ENCODE assay signal across 28 mouse cellular contexts in genomic region chr6:65849127-65849526, GRCm38 (mm10).
DNase-seq lines count a peak whose midpoint lies in the region; ATAC-seq and TF ChIP-seq lines count a peak whose summit lies in the region.
"Had no signal": no experiment of that assay in that cellular context is flagged by ENCODE, and none has a peak within 500 bp of the region (broad histone marks: within the 10 kb centered on the region; RNA-seq: fewer than 3 reads in every experiment).

No protein-coding gene starts in this region.

- TF ChIP-seq CTCF in lung, embryonic 14.5 days (IDR thresholded peaks at IDR 0.05; ENCODE audit: low read depth): no peak

- peak; percentile 71; the same call in 1 of the 2 replicates for ATAC-seq in hindbrain, embryonic 14.5 days (ENCODE audit: low FRiP score)
- ATAC-seq in hindbrain, embryonic 11.5 days (ENCODE audit: low FRiP score): no peak
- 0 out of 2 replicates have a peak, but pooled peaks have one; percentile 28 for ATAC-seq in lung, embryonic 14.5 days (ENCODE audit: insufficient read depth)
- ATAC-seq in hindbrain, embryonic 16.5 days: peak; percentile 85
- no peak for ATAC-seq in monocyte, adult 5-6 weeks (replicated peaks; ENCODE audit: insufficient number of reproducible peaks, low FRiP score, low TSS enrichment, poor library complexity, severe bottlenecking)
- ATAC-seq: CD4-positive, CD25-positive, alpha-beta regulatory T cell, adult 4 months; intestine, embryonic 15.5 days; liver, embryonic 12.5 days; liver, postnatal 0 days; lung, postnatal 0 days had no signal

- no peak overlapping the region for H3K9ac ChIP-seq in hindbrain, embryonic 14.5 days
- no peak overlapping the region for H3K9ac ChIP-seq in hindbrain, embryonic 11.5 days (ENCODE audit: low read depth, low read length)
- no peak overlapping the region for H3K9ac ChIP-seq in lung, embryonic 14.5 days
- no peak overlapping the region for H3K9ac ChIP-seq in hindbrain, embryonic 16.5 days (ENCODE audit: low read depth, low read length)
- H3K9ac ChIP-seq: embryonic facial prominence, embryonic 15.5 days; forebrain, embryonic 12.5 days; heart, embryonic 13.5 days; intestine, embryonic 15.5 days; liver, embryonic 12.5 days; liver, postnatal 0 days had no signal

- no peaks in the 10 kb centered on the region for H3K36me3 ChIP-seq in hindbrain, embryonic 14.5 days (replicated peaks; ENCODE audit: control insufficient read depth, insufficient read depth)
- no peaks in the 10 kb centered on the region for H3K36me3 ChIP-seq in hindbrain, embryonic 11.5 days (ENCODE audit: control insufficient read depth, insufficient read depth, low read length)
- no peaks in the 10 kb centered on the region for H3K36me3 ChIP-seq in lung, embryonic 14.5 days (ENCODE audit: insufficient read depth)
- H3K36me3 ChIP-seq in hindbrain, embryonic 16.5 days (ENCODE audit: control insufficient read depth, insufficient read depth, low read length): no peaks in the 10 kb centered on the region
- H3K36me3 ChIP-seq: embryonic facial prominence, embryonic 15.5 days; forebrain, embryonic 12.5 days; intestine, embryonic 15.5 days; liver, embryonic 12.5 days had no signal

- H3K9me3 ChIP-seq in hindbrain, embryonic 14.5 days (ENCODE audit: control insufficient read depth, low read length): no peaks in the 10 kb centered on the region
- H3K9me3 ChIP-seq in hindbrain, embryonic 11.5 days (ENCODE audit: control insufficient read depth, low read length): no peaks in the 10 kb centered on the region
- H3K9me3 ChIP-seq in lung, embryonic 14.5 days (ENCODE audit: low read depth, low read length): no peaks in the 10 kb centered on the region
- no peaks in the 10 kb centered on the region for H3K9me3 ChIP-seq in hindbrain, embryonic 16.5 days (ENCODE audit: control insufficient read depth, low read length)
- H3K9me3 ChIP-seq: embryonic facial prominence, embryonic 15.5 days; forebrain, embryonic 12.5 days; heart, embryonic 13.5 days; intestine, embryonic 15.5 days; liver, embryonic 12.5 days had no signal

- H3K27ac ChIP-seq in hindbrain, embryonic 14.5 days: no peak overlapping the region
- H3K27ac ChIP-seq in hindbrain, embryonic 11.5 days (ENCODE audit: low read depth, low read length): no peak overlapping the region
- H3K27ac ChIP-seq in lung, embryonic 14.5 days (ENCODE audit: low read depth): no peak overlapping the region
- no peak overlapping the region for H3K27ac ChIP-seq in hindbrain, embryonic 16.5 days (ENCODE audit: low read depth, low read length)
- H3K27ac ChIP-seq: embryonic facial prominence, embryonic 15.5 days; forebrain, embryonic 12.5 days; heart, embryonic 13.5 days; intestine, embryonic 15.5 days; kidney, postnatal 0 days; left cerebral cortex, adult 2 months; liver, embryonic 12.5 days; macrophage had no signal

- DNase-seq in hindbrain, embryonic 14.5 days (ENCODE audit: low spot score): no peak
- no peak for DNase-seq in hindbrain, embryonic 11.5 days (ENCODE audit: low spot score)
- no peak for DNase-seq in lung, embryonic 14.5 days
- no peak for DNase-seq in lung, postnatal 25 days (ENCODE audit: low spot score)
- DNase-seq in NIH3T3 (ENCODE audit: low read depth): peak; percentile 30
- DNase-seq in urinary bladder, postnatal 36 days (ENCODE audit: low spot score in 2 of 2): no peak
- DNase-seq: adrenal gland, postnatal 10 days; cerebellum, adult 8-10 months; gastrocnemius, postnatal 10 days; heart, postnatal 10 days; kidney, adult 8-10 months; kidney, postnatal 4 days; liver, postnatal 0 days; right cerebral cortex, adult 18-20 months; right cerebral cortex, postnatal 4 days; thymus, postnatal 4 days had no signal

- no peaks in the 10 kb centered on the region for H3K4me1 ChIP-seq in hindbrain, embryonic 14.5 days (replicated peaks; ENCODE audit: control insufficient read depth, insufficient read depth, low read length)
- no peaks in the 10 kb centered on the region for H3K4me1 ChIP-seq in hindbrain, embryonic 11.5 days (replicated peaks; ENCODE audit: control insufficient read depth, insufficient read depth, low read length)
- H3K4me1 ChIP-seq in lung, embryonic 14.5 days (ENCODE audit: insufficient read depth): no peaks in the 10 kb centered on the region
- H3K4me1 ChIP-seq in hindbrain, embryonic 16.5 days (ENCODE audit: control insufficient read depth, insufficient read depth, low read depth, low read length): no peaks in the 10 kb centered on the region
- H3K4me1 ChIP-seq: heart, embryonic 13.5 days; intestine, embryonic 15.5 days; liver, embryonic 12.5 days had no signal

- no peaks in the 10 kb centered on the region for H3K27me3 ChIP-seq in hindbrain, embryonic 14.5 days (ENCODE audit: control insufficient read depth, insufficient read depth, low read length)
- no peaks in the 10 kb centered on the region for H3K27me3 ChIP-seq in hindbrain, embryonic 11.5 days (ENCODE audit: control insufficient read depth, insufficient read depth, low read length)
- no peaks in the 10 kb centered on the region for H3K27me3 ChIP-seq in lung, embryonic 14.5 days (ENCODE audit: insufficient read depth, low read length)
- H3K27me3 ChIP-seq in hindbrain, embryonic 16.5 days (replicated peaks; ENCODE audit: control insufficient read depth, insufficient read depth, low read length): no peaks in the 10 kb centered on the region
- H3K27me3 ChIP-seq: embryonic facial prominence, embryonic 15.5 days; forebrain, embryonic 12.5 days; heart, embryonic 13.5 days; intestine, embryonic 15.5 days; liver, embryonic 12.5 days had no signal

- H3K4me2 ChIP-seq in hindbrain, embryonic 14.5 days (replicated peaks): no peak overlapping the region
- no peak overlapping the region for H3K4me2 ChIP-seq in hindbrain, embryonic 11.5 days (replicated peaks; ENCODE audit: low read depth, low read length)
- H3K4me2 ChIP-seq in lung, embryonic 14.5 days: no peak overlapping the region
- no peak overlapping the region for H3K4me2 ChIP-seq in hindbrain, embryonic 16.5 days (ENCODE audit: low read length)
- H3K4me2 ChIP-seq: embryonic facial prominence, embryonic 15.5 days; forebrain, embryonic 12.5 days; heart, embryonic 13.5 days; intestine, embryonic 15.5 days; liver, embryonic 12.5 days had no signal

- WGBS in hindbrain, embryonic 14.5 days: 52% methylated on average over 4 of the region's 4 CpGs
- WGBS in hindbrain, embryonic 11.5 days: 68% methylated on average over 4 of the region's 4 CpGs
- 51% methylated on average over 4 of the region's 4 CpGs for WGBS in lung, embryonic 14.5 days
- 34% methylated on average over 4 of the region's 4 CpGs for WGBS in hindbrain, embryonic 16.5 days

- H3K4me3 ChIP-seq in hindbrain, embryonic 14.5 days (replicated peaks; ENCODE audit: low read length): no peak overlapping the region
- no peak overlapping the region for H3K4me3 ChIP-seq in hindbrain, embryonic 11.5 days (ENCODE audit: low read depth, low read length)
- H3K4me3 ChIP-seq in lung, embryonic 14.5 days (ENCODE audit: low read depth, low read length): no peak overlapping the region
- no peak overlapping the region for H3K4me3 ChIP-seq in hindbrain, embryonic 16.5 days (ENCODE audit: low read length)
- H3K4me3 ChIP-seq: embryonic facial prominence, embryonic 15.5 days; forebrain, embryonic 12.5 days; heart, embryonic 13.5 days; intestine, embryonic 15.5 days; left cerebral cortex, adult 2 months; liver, embryonic 12.5 days had no signal

Comparison
In these comparisons a context has a peak if more than half of its experiments do, and no peak if none do; other contexts are left out.
1. ATAC-seq: peak in hindbrain, embryonic 14.5 days (single experiment), lung, embryonic 14.5 days (single experiment) and hindbrain, embryonic 16.5 days (single experiment); none in hindbrain, embryonic 11.5 days (single experiment) and monocyte, adult 5-6 weeks (single experiment).